Mouse (Mus musculus): Measurements from ENCODE around the gene Vmn1r53.
"Not testable (repeated sequence)": the region's sequence is repeated elsewhere in the genome, so short reads cannot be mapped to it uniquely, and the experiment has no call there.

The Vmn1r53 gene

DNA sequence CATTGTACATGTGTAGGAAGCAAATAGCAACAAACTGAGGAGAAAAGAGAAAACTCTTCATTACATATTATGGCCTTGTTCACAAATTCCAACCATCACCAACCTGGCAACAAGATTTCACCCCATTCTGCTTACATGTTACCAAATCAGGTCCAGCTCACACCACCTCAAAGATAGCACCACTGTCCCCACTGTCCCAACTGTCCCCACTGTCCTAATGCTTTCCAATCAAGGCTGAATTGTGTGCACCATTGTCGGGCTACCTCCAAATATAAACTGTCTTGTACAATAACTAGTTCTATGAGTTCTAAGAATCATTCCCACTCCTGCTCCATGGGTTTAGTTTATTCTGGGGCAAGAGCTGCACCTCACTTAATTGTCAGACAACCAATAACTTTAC is at the start of gene Vmn1r53:
Gene Vmn1r53, minus strand, starts transcription at position 101 of the 400 bp plus-strand sequence.
- no peak for DNase-seq (ENCODE audit: low read depth, low spot score)

DNA sequence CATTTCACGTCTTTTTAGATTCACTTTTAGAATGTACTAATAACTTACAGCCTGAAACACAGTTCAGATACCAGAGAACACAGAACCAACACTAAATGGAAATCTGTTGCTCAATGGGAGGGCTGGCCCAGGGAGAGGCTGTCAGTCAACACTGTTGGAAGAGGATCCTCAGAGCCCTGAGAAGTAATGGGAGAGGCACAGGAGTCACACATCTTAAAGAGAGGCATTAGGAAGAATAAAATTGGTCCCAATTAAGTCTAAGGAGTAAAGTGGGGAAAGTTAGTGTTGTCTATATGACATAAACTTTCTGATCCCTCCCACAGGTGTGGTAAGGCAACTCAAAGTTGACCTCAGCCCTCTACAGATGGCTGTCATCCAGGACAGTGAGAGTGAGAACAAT is 21.8 kb upstream of the Vmn1r53 start, which contains the start of gene Vmn1r54:
Gene Vmn1r54, plus strand, starts transcription at position 301 of the 400 bp plus-strand sequence.
- no peak for DNase-seq (ENCODE audit: low read depth, low spot score)

DNA sequence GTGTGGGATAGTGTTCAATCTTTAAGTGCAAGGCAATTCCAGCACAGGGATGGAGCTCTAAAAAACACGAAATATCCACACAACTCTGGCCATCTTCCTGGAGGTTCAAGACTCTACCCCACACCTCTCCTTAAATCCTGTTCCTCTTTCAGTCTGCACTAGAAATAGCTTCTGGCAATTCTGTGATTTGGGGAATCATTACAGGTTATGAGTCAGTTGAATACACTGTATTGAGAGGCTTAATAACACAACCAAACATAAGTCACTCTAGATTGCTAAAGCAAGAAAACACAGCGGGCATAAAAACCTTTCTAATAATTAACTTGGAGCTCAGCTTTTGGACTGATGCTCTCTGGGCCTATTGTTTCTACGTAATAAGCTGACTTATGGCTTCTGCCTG is 19.8 kb upstream of the Vmn1r53 start:
- no peak for DNase-seq (ENCODE audit: low read depth, low spot score)

DNA sequence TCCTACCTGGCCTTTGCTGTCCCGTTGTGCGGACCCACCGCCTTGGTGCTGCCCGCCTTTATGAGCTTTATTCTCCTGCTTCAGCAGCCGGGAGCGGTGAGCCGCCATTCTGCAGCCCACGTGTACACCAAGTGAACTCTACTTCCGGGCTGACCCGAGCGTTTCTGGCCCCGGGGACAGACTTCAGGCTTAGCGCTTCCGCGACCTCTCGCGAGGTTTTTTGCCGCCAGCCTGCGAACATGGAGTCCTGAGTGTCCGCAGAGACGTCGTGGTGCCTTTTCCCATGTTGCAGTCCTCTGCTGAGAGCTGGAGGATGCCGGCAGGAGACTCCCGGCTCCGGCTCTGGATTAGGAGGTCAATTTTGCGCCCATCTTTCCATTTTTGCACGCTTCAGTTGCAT is 8.4 kb upstream of the Vmn1r53 start:
- DNase-seq (ENCODE audit: low read depth, low spot score): no peak

DNA sequence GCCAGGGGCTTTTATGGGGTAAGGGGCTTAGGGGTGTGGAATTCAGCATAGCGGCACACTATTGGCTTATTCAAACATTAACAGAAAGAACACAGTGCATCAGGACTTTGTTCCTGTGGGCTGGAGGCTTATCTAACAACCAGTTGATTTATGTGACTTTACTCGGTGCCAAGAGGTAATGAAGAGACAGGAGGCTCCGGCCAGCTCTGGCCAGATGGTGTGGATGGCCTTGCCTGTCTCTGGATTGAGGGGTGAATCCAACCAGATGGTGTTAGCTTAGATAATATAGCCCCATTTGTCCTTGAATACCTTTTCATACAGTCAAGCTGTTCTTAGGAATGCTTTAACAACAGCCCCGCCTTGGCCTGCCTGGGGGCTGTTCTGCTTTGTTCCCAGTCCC is 7.9 kb upstream of the Vmn1r53 start:
- not testable (repeated sequence) for DNase-seq (ENCODE audit: low read depth, low spot score)

DNA sequence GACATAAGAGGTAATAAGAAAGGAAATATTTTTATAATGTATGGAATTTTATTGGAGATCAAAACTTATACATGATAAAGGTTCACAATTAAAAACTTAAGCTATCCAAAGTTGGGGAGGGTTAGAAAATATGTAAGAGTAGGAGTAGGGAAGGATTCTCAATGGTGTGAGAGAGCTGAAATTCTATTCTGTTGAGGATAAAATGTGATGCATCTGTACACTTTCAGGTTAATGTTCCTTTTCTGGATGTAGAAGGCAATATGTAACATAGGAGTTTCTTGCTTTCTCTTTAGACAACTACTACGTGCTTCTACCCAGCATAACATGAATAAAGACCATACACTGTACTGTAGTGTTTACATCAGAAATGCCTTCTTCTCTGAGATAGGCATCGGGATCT is 21.7 kb downstream of the Vmn1r53 start, which contains the start of gene V1ra8:
Gene V1ra8, plus strand, starts transcription at position 301 of the 400 bp plus-strand sequence.
- not testable (repeated sequence) for DNase-seq (ENCODE audit: low read depth, low spot score)

DNA sequence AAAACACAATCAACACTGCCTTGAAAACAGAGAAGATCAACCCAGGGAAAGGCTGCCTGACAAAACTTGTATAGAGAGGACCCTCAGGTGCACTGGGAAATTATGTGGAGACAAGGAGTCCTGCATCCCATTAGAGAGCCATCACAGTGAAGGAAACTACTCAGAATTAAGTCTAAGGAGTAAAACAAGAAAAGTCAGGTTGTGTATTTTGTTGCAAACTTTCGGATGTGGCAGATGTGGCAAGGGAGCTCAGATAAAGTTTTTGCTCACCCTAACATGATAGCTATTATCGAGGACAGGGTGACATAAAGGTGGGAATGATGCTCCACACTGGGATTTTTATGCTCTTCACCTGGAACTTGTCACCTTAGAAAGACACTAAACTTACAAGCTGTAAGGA is 49.7 kb downstream of the Vmn1r53 start, which contains the start of gene Vmn1r52:
Gene Vmn1r52, plus strand, starts transcription at position 301 of the 400 bp plus-strand sequence.
- DNase-seq (ENCODE audit: low read depth, low spot score): no peak

All from 3T3-L1 (cell line).